Mouse (Mus musculus): ENCODE measurements at regions not wholly inside any gene's neighbourhood (a gene's known extent, or its start where the extent isn't known, plus 50 kb on each side); places are given as distances from the start of the nearest gene placed in this dataset.

DNA sequence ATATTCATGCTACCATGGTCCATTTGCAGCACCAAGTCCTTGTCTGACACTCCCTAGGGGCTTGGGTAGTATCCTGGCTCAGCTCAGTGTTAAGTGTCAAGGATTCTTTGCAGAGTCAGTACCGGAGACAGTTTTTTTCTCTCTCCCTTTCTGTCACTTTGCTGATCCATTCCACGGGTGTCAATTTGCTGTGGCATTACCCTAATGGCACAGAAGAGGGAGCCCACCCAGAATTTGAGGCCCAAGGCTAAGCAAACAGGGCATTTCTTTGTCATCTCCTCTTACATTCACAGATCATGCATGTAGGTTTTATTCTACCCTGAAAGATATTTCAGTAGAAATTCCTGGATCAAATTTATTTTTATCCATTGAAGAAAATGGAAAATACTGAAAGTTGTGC is 146.4 kb upstream of the Tmem72 start:
- TF ChIP-seq CTCF (conservative IDR thresholded peaks at IDR 0.05; ENCODE audit: low read length) = no peak
- TF ChIP-seq POU5F1 (IDR thresholded peaks at IDR 0.05; ENCODE audit: borderline replicate concordance, low read length) = no peak

Data from E14TG2a.4 (cell line).